Mouse (Mus musculus) stomach, postnatal 0 days (tissue): ENCODE results near the gene Ffar4. TPM values are rescaled to one million over a fixed set of nuclear protein-coding genes. Genes with fewer than 3 reads are reported as not detected.
A peak's percentile ranks its signal among the peaks of the same experiment; 100 is the strongest.

Source experiments
- ATAC-seq: fragments of 200-750 bp; cut with Nextera tagmentation; 2 replicates; pipeline ENCODE4 v1.8.0; 2017; ENCODE audit not compliant: low FRiP score, low TSS enrichment
- DNase-seq: peaks from one replicate; pipeline ENCODE4 v3.0.0-alpha.2; 2016; ENCODE audit warnings: low spot score
- H3K27ac ChIP-seq: fragments of 300-500 bp; sonication (generic); replicated peaks from 2 replicates; pipeline ENCODE4 v1.5.1; 2014; ENCODE audit warnings: mild to moderate bottlenecking, control low read depth
- H3K27me3 ChIP-seq: fragments of 300-500 bp; sonication (generic); 2 replicates; pipeline ENCODE4 v1.6.1; 2014; ENCODE audit warnings: low read length; ENCODE audit not compliant: control insufficient read depth, insufficient read depth
- H3K36me3 ChIP-seq: fragments of 300-500 bp; sonication (generic); 2 replicates; pipeline ENCODE4 v1.6.1; 2014; ENCODE audit warnings: low read length, mixed read lengths; ENCODE audit not compliant: control insufficient read depth, insufficient read depth
- H3K4me1 ChIP-seq: fragments of 300-500 bp; sonication (generic); replicated peaks from 2 replicates; pipeline ENCODE4 v1.6.1; 2014; ENCODE audit warnings: antibody characterized with exemption; ENCODE audit not compliant: control insufficient read depth, insufficient read depth
- H3K4me2 ChIP-seq: fragments of 300-500 bp; sonication (generic); replicated peaks from 2 replicates; pipeline ENCODE4 v1.6.1; 2014; ENCODE audit warnings: low read depth, mild to moderate bottlenecking, control low read depth, moderate library complexity
- H3K4me3 ChIP-seq: fragments of 300-500 bp; sonication (generic); 2 replicates; pipeline ENCODE4 v1.5.1; 2014; ENCODE audit warnings: low read depth, low read length, control low read depth
- H3K9ac ChIP-seq: fragments of 300-500 bp; sonication (generic); 2 replicates; pipeline ENCODE4 v1.6.1; 2014; ENCODE audit warnings: mild to moderate bottlenecking, low read length, control low read depth, mixed read lengths
- H3K9me3 ChIP-seq: fragments of 300-500 bp; sonication (generic); 2 replicates; pipeline ENCODE4 v1.6.1; 2016; ENCODE audit warnings: low read length; ENCODE audit not compliant: control insufficient read depth
- CTCF ChIP-seq: IDR thresholded peaks from 2 replicates; pipeline ENCODE4 v1.5.1; 2016; ENCODE audit warnings: antibody characterized with exemption, low read depth, mild to moderate bottlenecking, moderate library complexity
- EP300 ChIP-seq: optimal IDR thresholded peaks from 2 replicates; pipeline ENCODE3; 2016; ENCODE audit warnings: antibody characterized with exemption
- WGBS: fragments of 180-500 bp; shearing (Covaris S2); extraction: QIAGEN DNeasy Blood & Tissue Kit; methylation state at CpG from one replicate; pipeline ENCODE4 v1.1.7; 2014; 5-methylcytosine and 5-hydroxymethylcytosine counted together
- polyA plus RNA-seq: library from polyadenylated mRNA; unstranded; fragments of >200 nt; fragmentation: Nextera tagmentation; extraction: Ambion mirVana; gene quantifications from 2 replicates; pipeline ENCODE4 v1.2.1, GENCODE M21; 2015

Ffar4 gene
- polyA plus RNA-seq, 1 experiment from 2014 or later = 6.8 TPM

DNA sequence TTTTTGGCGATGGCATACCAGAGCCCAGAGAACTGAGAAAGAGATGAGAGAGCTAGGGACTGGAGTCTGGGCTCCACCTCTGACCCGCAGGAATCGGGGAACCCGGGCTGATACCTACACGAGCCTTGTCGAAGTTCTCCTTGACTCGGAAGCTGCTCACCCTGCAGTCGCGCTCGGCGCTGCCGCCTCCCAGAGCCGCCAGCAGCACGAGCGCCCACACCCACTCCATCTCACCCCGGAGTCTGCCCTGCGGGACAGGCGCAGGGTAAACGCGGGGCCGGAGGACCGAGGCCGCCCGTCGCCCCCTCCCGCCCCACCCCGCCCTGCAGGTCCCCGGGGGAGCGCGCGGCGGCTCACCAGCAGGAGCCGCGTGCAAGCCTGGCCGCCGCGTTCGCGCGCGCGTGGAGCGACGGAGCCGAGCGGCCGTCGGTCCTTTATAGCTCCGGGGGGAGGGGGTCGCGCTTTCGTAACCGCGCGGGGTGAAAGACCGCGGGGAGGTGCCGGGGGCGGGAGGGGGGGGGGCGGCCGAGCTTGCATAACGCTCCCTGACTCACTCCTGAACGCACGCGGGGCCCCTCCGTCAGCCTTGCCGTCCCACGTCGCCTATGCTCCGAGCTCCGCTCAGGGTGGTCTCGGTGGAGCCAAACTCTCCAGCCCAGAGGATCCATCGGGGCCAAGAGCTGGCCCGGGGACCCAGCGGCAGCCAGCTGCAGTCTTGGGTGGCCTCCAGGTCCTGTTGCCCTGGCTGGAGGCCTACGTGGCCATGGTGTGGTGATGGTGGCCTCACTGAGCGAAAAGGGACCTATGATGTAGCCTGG, 27.7 kb downstream of the Ffar4 start:
- H3K36me3 ChIP-seq = no peaks in the 10 kb centered on the region
- H3K9me3 ChIP-seq = no peaks in the 10 kb centered on the region
- DNase-seq (peak; percentile 71), ATAC-seq (peak; percentile 88)
- TF ChIP-seq EP300 = no peak
- TF ChIP-seq CTCF = no peak
- peak overlapping the region; percentile 86 for H3K4me2 ChIP-seq
- 2% methylated on average over 52 of the region's 77 CpGs for WGBS
- peak overlapping the region; percentile 39; the same call in 1 of the 2 replicates for H3K9ac ChIP-seq
- no peaks in the 10 kb centered on the region for H3K27me3 ChIP-seq
- H3K4me1 ChIP-seq = no peaks in the 10 kb centered on the region
- H3K4me3 ChIP-seq = peak overlapping the region; percentile 48
- H3K27ac ChIP-seq = no peak overlapping the region

DNA sequence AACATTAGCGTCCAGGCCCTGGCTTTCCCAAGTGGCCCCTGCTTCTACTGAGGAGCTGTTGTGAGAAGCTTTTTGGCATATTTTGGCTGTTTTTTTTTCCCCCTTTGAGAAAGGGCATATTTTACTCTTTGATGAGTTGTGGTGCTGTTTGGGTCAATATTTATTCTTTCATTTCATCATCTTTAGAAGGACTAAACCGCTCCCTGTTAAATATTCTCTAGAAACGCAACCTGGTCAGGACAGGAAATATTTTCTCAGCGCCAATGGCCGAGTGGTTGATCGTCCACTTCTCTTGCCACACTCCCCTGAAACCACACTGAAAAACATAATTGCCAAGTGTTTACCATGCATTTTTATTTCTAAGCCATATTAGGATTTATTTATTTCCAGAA, 28.3 kb downstream of the Ffar4 start, which contains the start of gene Rbp4:
Rbp4 (minus strand) TSS at position 63 of the 392 bp plus-strand sequence.
- Histone ChIP-seq H3K4me1 (no peaks in the 10 kb centered on the region), H3K4me3 (peak within 1 kb of the TSS; percentile 48), H3K9ac (peak within 1 kb of the TSS; percentile 39; the same call in 1 of the 2 replicates), H3K27ac (no peak within 1 kb of the TSS), H3K4me2 (peak within 1 kb of the TSS; percentile 86), H3K36me3 (no peaks in the 10 kb centered on the region), H3K27me3 (no peaks in the 10 kb centered on the region), H3K9me3 (no peaks in the 10 kb centered on the region)
- 55% methylated on average over 6 of the region's 6 CpGs for WGBS
- TF ChIP-seq CTCF (no peak), EP300 (no peak)
- ATAC-seq (no peak), DNase-seq (no peak)

GRCm38 (mm10) chr19:38126656-38127055, 29.8 kb downstream of the Ffar4 start:
- Histone ChIP-seq H3K36me3 (no peaks in the 10 kb centered on the region), H3K4me3 (no peak overlapping the region), H3K27me3 (no peaks in the 10 kb centered on the region), H3K9me3 (no peaks in the 10 kb centered on the region), H3K4me2 (no peak overlapping the region), H3K9ac (no peak overlapping the region), H3K4me1 (no peaks in the 10 kb centered on the region), H3K27ac (no peak overlapping the region)
- no peak for ATAC-seq
- TF ChIP-seq CTCF = no peak
- no peak for TF ChIP-seq EP300
- DNase-seq = no peak
- 56% methylated on average over 8 of the region's 8 CpGs for WGBS

DNA sequence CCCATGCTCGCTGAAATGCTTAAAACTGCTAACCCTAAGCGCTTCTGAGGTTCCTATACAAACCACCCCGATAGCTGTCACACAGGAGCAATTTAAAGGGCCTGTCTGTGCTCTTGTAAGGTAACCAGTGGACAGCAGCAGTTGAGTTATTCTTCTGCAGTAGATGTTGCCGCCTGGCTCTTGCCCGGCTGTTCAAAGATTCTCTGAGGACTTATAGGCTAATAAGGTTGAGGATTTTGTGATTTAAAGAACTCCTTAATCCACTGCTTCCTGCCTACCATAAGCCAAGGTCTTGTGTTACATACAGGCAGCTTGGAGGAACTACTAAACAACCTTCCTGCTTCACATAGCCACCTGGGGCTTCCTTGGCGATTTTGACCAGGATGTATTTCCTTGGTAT, 35.6 kb downstream of the Ffar4 start, which contains the start of gene Pde6c:
Pde6c (plus strand) TSS at position 301 of the 400 bp plus-strand sequence.
- Histone ChIP-seq H3K9ac (no peak within 1 kb of the TSS), H3K27me3 (no peaks in the 10 kb centered on the region), H3K9me3 (no peaks in the 10 kb centered on the region), H3K4me2 (no peak within 1 kb of the TSS), H3K27ac (no peak within 1 kb of the TSS), H3K4me3 (no peak within 1 kb of the TSS), H3K36me3 (no peaks in the 10 kb centered on the region), H3K4me1 (no peaks in the 10 kb centered on the region)
- no peak for TF ChIP-seq EP300
- no peak for DNase-seq
- ATAC-seq = no peak
- 70% methylated on average over 6 of the region's 6 CpGs for WGBS

- 32% methylated on average over 11 of the region's 11 CpGs for WGBS
These were observed 37.1 kb downstream of the Ffar4 start for GRCm38 (mm10) chr19:38133986-38134385.

GRCm38 (mm10) chr19:38134806-38135205, 37.9 kb downstream of the Ffar4 start:
- no peaks in the 10 kb centered on the region for H3K4me1 ChIP-seq
- no peaks in the 10 kb centered on the region for H3K36me3 ChIP-seq
- DNase-seq (no peak), ATAC-seq (no peak)
- H3K9me3 ChIP-seq = no peaks in the 10 kb centered on the region
- TF ChIP-seq CTCF (no peak), EP300 (no peak)
- 79% methylated on average over 6 of the region's 6 CpGs for WGBS
- H3K27ac ChIP-seq = no peak overlapping the region
- no peaks in the 10 kb centered on the region for H3K27me3 ChIP-seq
- no peak overlapping the region for H3K4me3 ChIP-seq
- H3K4me2 ChIP-seq = no peak overlapping the region
- H3K9ac ChIP-seq = no peak overlapping the region

More at GRCm38 (mm10) chr19:38133986-38134385, 37.1 kb downstream of the Ffar4 start:
- Histone ChIP-seq H3K9ac (no peak overlapping the region), H3K4me2 (no peak overlapping the region), H3K4me1 (no peaks in the 10 kb centered on the region), H3K27ac (no peak overlapping the region), H3K9me3 (no peaks in the 10 kb centered on the region), H3K27me3 (no peaks in the 10 kb centered on the region), H3K4me3 (no peak overlapping the region), H3K36me3 (no peaks in the 10 kb centered on the region)
- ATAC-seq (peak; percentile 47; the same call in 1 of the 2 replicates), DNase-seq (no peak)
- TF ChIP-seq CTCF (no peak), EP300 (no peak)
